Mouse (Mus musculus): Measurements from ENCODE around the gene Myog. TPM values are rescaled to one million over a fixed set of nuclear protein-coding genes. Genes with fewer than 3 reads are reported as not detected.

Gene Myog
- polyA plus RNA-seq, 1 experiment from 2014 or later = 1.5 TPM

GRCm38 (mm10) chr1:134304940-134305339 is 15.2 kb downstream of the Myog start:
- 92% methylated on average over 9 of the region's 9 CpGs for WGBS
- no peak overlapping the region for H3K9ac ChIP-seq
- no peak overlapping the region for H3K4me2 ChIP-seq
- H3K27ac ChIP-seq (replicated peaks) = no peak overlapping the region
- no peak overlapping the region for H3K4me3 ChIP-seq
- H3K9me3 ChIP-seq = no peaks in the 10 kb centered on the region
- no peak for ATAC-seq (ENCODE audit: extremely low read depth, insufficient number of reproducible peaks, low FRiP score, low TSS enrichment)
- H3K36me3 ChIP-seq = peaks cover 46% of the 10 kb centered on the region
- peaks cover 35% of the 10 kb centered on the region for H3K4me1 ChIP-seq
- H3K27me3 ChIP-seq (replicated peaks) = peaks cover 5% of the 10 kb centered on the region; the same call in 1 of the 2 replicates

GRCm38 (mm10) chr1:134307409-134307808 is 17.6 kb downstream of the Myog start:
- WGBS = 60% methylated on average over 10 of the region's 10 CpGs
- H3K4me1 ChIP-seq = peaks cover 21% of the 10 kb centered on the region
- H3K36me3 ChIP-seq = peaks cover 64% of the 10 kb centered on the region
- no peak overlapping the region for H3K27ac ChIP-seq (replicated peaks)
- no peaks in the 10 kb centered on the region for H3K9me3 ChIP-seq
- no peak overlapping the region for H3K9ac ChIP-seq
- H3K4me2 ChIP-seq = no peak overlapping the region
- no peak overlapping the region for H3K4me3 ChIP-seq
- ATAC-seq (ENCODE audit: extremely low read depth, insufficient number of reproducible peaks, low FRiP score, low TSS enrichment) = no peak
- no peaks in the 10 kb centered on the region for H3K27me3 ChIP-seq (replicated peaks)

GRCm38 (mm10) chr1:134310291-134310690 is 20.5 kb downstream of the Myog start:
- H3K4me2 ChIP-seq = no peak overlapping the region
- no peak overlapping the region for H3K27ac ChIP-seq (replicated peaks)
- peaks cover 64% of the 10 kb centered on the region for H3K36me3 ChIP-seq
- H3K4me3 ChIP-seq = no peak overlapping the region
- 76% methylated on average over 2 of the region's 2 CpGs for WGBS
- no peaks in the 10 kb centered on the region for H3K27me3 ChIP-seq (replicated peaks)
- no peaks in the 10 kb centered on the region for H3K9me3 ChIP-seq
- no peak for ATAC-seq (ENCODE audit: extremely low read depth, insufficient number of reproducible peaks, low FRiP score, low TSS enrichment)
- H3K9ac ChIP-seq = no peak overlapping the region
- 0 out of 2 replicates have a peak, but pooled peaks cover 3% of the 10 kb centered on the region for H3K4me1 ChIP-seq

GRCm38 (mm10) chr1:134310729-134311128 is 20.9 kb downstream of the Myog start:
- 0 out of 2 replicates have a peak, but pooled peaks cover 3% of the 10 kb centered on the region for H3K4me1 ChIP-seq
- no peak for ATAC-seq (ENCODE audit: extremely low read depth, insufficient number of reproducible peaks, low FRiP score, low TSS enrichment)
- 83% methylated on average over 3 of the region's 3 CpGs for WGBS
- peaks cover 65% of the 10 kb centered on the region for H3K36me3 ChIP-seq
- no peaks in the 10 kb centered on the region for H3K9me3 ChIP-seq
- H3K4me3 ChIP-seq = no peak overlapping the region
- H3K4me2 ChIP-seq = no peak overlapping the region
- H3K9ac ChIP-seq = no peak overlapping the region
- no peak overlapping the region for H3K27ac ChIP-seq (replicated peaks)
- no peaks in the 10 kb centered on the region for H3K27me3 ChIP-seq (replicated peaks)

- H3K9ac ChIP-seq = no peak overlapping the region
- no peak overlapping the region for H3K4me3 ChIP-seq
- no peaks in the 10 kb centered on the region for H3K9me3 ChIP-seq
- H3K4me2 ChIP-seq = no peak overlapping the region
- WGBS = 80% methylated on average over 7 of the region's 7 CpGs
- no peaks in the 10 kb centered on the region for H3K27me3 ChIP-seq (replicated peaks)
- 0 out of 2 replicates have a peak, but pooled peaks cover 3% of the 10 kb centered on the region for H3K4me1 ChIP-seq
- no peak for ATAC-seq (ENCODE audit: extremely low read depth, insufficient number of reproducible peaks, low FRiP score, low TSS enrichment)
- no peak overlapping the region for H3K27ac ChIP-seq (replicated peaks)
- H3K36me3 ChIP-seq = peaks cover 66% of the 10 kb centered on the region
Measured at GRCm38 (mm10) chr1:134311760-134312159, 22.0 kb downstream of the Myog start.

GRCm38 (mm10) chr1:134315181-134315580 is 25.4 kb downstream of the Myog start:
- WGBS = 84% methylated on average over 5 of the region's 5 CpGs
- no peak overlapping the region for H3K27ac ChIP-seq (replicated peaks)
- H3K4me1 ChIP-seq = no peaks in the 10 kb centered on the region
- no peak for ATAC-seq (ENCODE audit: extremely low read depth, insufficient number of reproducible peaks, low FRiP score, low TSS enrichment)
- no peaks in the 10 kb centered on the region for H3K9me3 ChIP-seq
- no peaks in the 10 kb centered on the region for H3K27me3 ChIP-seq (replicated peaks)
- H3K4me3 ChIP-seq = no peak overlapping the region
- no peak overlapping the region for H3K9ac ChIP-seq
- H3K4me2 ChIP-seq = no peak overlapping the region
- peaks cover 63% of the 10 kb centered on the region for H3K36me3 ChIP-seq

- Histone ChIP-seq H3K9ac (no peak overlapping the region), H3K4me3 (no peak overlapping the region), H3K9me3 (no peaks in the 10 kb centered on the region), H3K4me2 (no peak overlapping the region), H3K27me3 (replicated peaks) (no peaks in the 10 kb centered on the region), H3K27ac (replicated peaks) (no peak overlapping the region), H3K4me1 (no peaks in the 10 kb centered on the region), H3K36me3 (peaks cover 62% of the 10 kb centered on the region)
- ATAC-seq (ENCODE audit: extremely low read depth, insufficient number of reproducible peaks, low FRiP score, low TSS enrichment) = no peak
- 83% methylated on average over 9 of the region's 9 CpGs for WGBS
Measured at GRCm38 (mm10) chr1:134316361-134316760, 26.6 kb downstream of the Myog start.

GRCm38 (mm10) chr1:134318261-134318660 is 28.5 kb downstream of the Myog start:
- 75% methylated on average over 5 of the region's 5 CpGs for WGBS
- no peak for ATAC-seq (ENCODE audit: extremely low read depth, insufficient number of reproducible peaks, low FRiP score, low TSS enrichment)

GRCm38 (mm10) chr1:134320691-134321301 is 31.0 kb downstream of the Myog start:
- H3K4me3 ChIP-seq = no peak overlapping the region
- H3K4me1 ChIP-seq = no peaks in the 10 kb centered on the region
- peaks cover 62% of the 10 kb centered on the region for H3K36me3 ChIP-seq
- H3K27me3 ChIP-seq (replicated peaks) = no peaks in the 10 kb centered on the region
- H3K4me2 ChIP-seq = no peak overlapping the region
- no peak overlapping the region for H3K9ac ChIP-seq
- ATAC-seq (ENCODE audit: extremely low read depth, insufficient number of reproducible peaks, low FRiP score, low TSS enrichment) = no peak
- H3K27ac ChIP-seq (replicated peaks) = no peak overlapping the region
- 56% methylated on average over 14 of the region's 14 CpGs for WGBS
- H3K9me3 ChIP-seq = no peaks in the 10 kb centered on the region

More at GRCm38 (mm10) chr1:134318261-134318660, 28.5 kb downstream of the Myog start:
- no peaks in the 10 kb centered on the region for H3K9me3 ChIP-seq
- no peak overlapping the region for H3K9ac ChIP-seq
- no peak overlapping the region for H3K4me2 ChIP-seq
- no peak overlapping the region for H3K4me3 ChIP-seq
- H3K4me1 ChIP-seq = no peaks in the 10 kb centered on the region
- H3K27ac ChIP-seq (replicated peaks) = no peak overlapping the region
- peaks cover 56% of the 10 kb centered on the region for H3K36me3 ChIP-seq
- no peaks in the 10 kb centered on the region for H3K27me3 ChIP-seq (replicated peaks)

GRCm38 (mm10) chr1:134322591-134322990 is 32.8 kb downstream of the Myog start:
- no peak overlapping the region for H3K4me2 ChIP-seq
- H3K36me3 ChIP-seq = peaks cover 65% of the 10 kb centered on the region
- no peak overlapping the region for H3K4me3 ChIP-seq
- ATAC-seq (ENCODE audit: extremely low read depth, insufficient number of reproducible peaks, low FRiP score, low TSS enrichment) = no peak
- no peak overlapping the region for H3K27ac ChIP-seq (replicated peaks)
- H3K9me3 ChIP-seq = no peaks in the 10 kb centered on the region
- no peak overlapping the region for H3K9ac ChIP-seq
- H3K27me3 ChIP-seq (replicated peaks) = no peaks in the 10 kb centered on the region
- no peaks in the 10 kb centered on the region for H3K4me1 ChIP-seq
- 74% methylated on average over 6 of the region's 6 CpGs for WGBS

- no peak for ATAC-seq (ENCODE audit: extremely low read depth, insufficient number of reproducible peaks, low FRiP score, low TSS enrichment)
- WGBS = 85% methylated on average over 12 of the region's 12 CpGs
- Histone ChIP-seq H3K27ac (replicated peaks) (no peak overlapping the region), H3K9me3 (no peaks in the 10 kb centered on the region), H3K27me3 (replicated peaks) (no peaks in the 10 kb centered on the region), H3K4me2 (no peak overlapping the region), H3K36me3 (peaks cover 51% of the 10 kb centered on the region), H3K4me1 (peaks cover 5% of the 10 kb centered on the region), H3K9ac (no peak overlapping the region), H3K4me3 (no peak overlapping the region)
Measured at GRCm38 (mm10) chr1:134326841-134327346, 37.1 kb downstream of the Myog start.

All from heart, embryonic 13.5 days (tissue).